Mouse (Mus musculus) CH12.LX (cell line): ENCODE data around the gene Dscam. TPM values are rescaled to one million over a fixed set of nuclear protein-coding genes. Genes with fewer than 3 reads are reported as not detected.

Source experiments
- DNase-seq: peaks from one replicate; pipeline ENCODE4 v3.0.0-alpha.2; 2013; ENCODE audit errors: extremely low read depth
- H3K27ac ChIP-seq: 2 replicates; pipeline ENCODE4 v1.5.1; 2012; ENCODE audit warnings: low read depth, mild to moderate bottlenecking, control low read depth, moderate library complexity; ENCODE audit not compliant: insufficient read depth
- H3K27me3 ChIP-seq: replicated peaks from 2 replicates; pipeline ENCODE3; 2012; ENCODE audit warnings: inconsistent platforms
- H3K36me3 ChIP-seq, 2 experiments: replicated peaks in 1 of 2; 2 replicates each; pipeline versions ENCODE3 to v1.6.1; 2012; ENCODE audit warnings: inconsistent platforms in 1 of 2, low read length in 1 of 2, mild to moderate bottlenecking in 1 of 2, mixed read lengths in 1 of 2, moderate library complexity in 1 of 2; ENCODE audit not compliant: control insufficient read depth in 1 of 2, insufficient read depth in 1 of 2
- H3K4me1 ChIP-seq, 2 experiments: 2 replicates each; pipeline ENCODE4 v1.6.1; 2012; ENCODE audit warnings: inconsistent platforms in 1 of 2, moderate library complexity in 1 of 2; ENCODE audit not compliant: insufficient read depth in 2 of 2, control insufficient read depth in 1 of 2
- H3K4me2 ChIP-seq: 2 replicates; pipeline ENCODE4 v1.6.1; 2012; ENCODE audit warnings: low read depth, mild to moderate bottlenecking, control low read depth; ENCODE audit not compliant: poor library complexity, insufficient read depth, severe bottlenecking
- H3K4me3 ChIP-seq, 3 experiments: fragments of 150-350 bp in 1 of 3; sonication (generic) in 1 of 3; replicated peaks in 1 of 3; 2 replicates each; pipeline versions ENCODE3 to v1.5.1; 2011 to 2012; ENCODE audit warnings: low read depth in 2 of 3, low read length in 2 of 3, mild to moderate bottlenecking in 2 of 3, moderate library complexity in 2 of 3, control low read depth in 1 of 3, improper control_type of control experiment in 1 of 3, inconsistent platforms in 1 of 3, mixed read lengths in 1 of 3; ENCODE audit not compliant: poor library complexity in 1 of 3
- H3K79me2 ChIP-seq: replicated peaks from 2 replicates; pipeline ENCODE4 v1.6.1; 2012; ENCODE audit warnings: mild to moderate bottlenecking, moderate library complexity; ENCODE audit not compliant: control insufficient read depth, poor library complexity, insufficient read depth, severe bottlenecking; ENCODE audit errors: extremely low read depth
- H3K9ac ChIP-seq: 2 replicates; pipeline ENCODE4 v1.6.1; 2012; ENCODE audit warnings: low read depth, mild to moderate bottlenecking, control low read depth, moderate library complexity; ENCODE audit not compliant: insufficient read depth
- H3K9me3 ChIP-seq: replicated peaks from 2 replicates; pipeline ENCODE3; 2012; ENCODE audit warnings: low read length, inconsistent platforms, mixed read lengths
- BHLHE40 ChIP-seq: IDR thresholded peaks from 2 replicates; pipeline ENCODE4 v1.6.1; 2011; ENCODE audit warnings: mild to moderate bottlenecking, low read depth, low read length, improper control_type of control experiment
- CTCF ChIP-seq, 2 experiments: IDR thresholded peaks in 1 of 2; conservative IDR thresholded peaks in 1 of 2; 2 replicates each; pipeline ENCODE4 v1.5.1; 2011 to 2012; ENCODE audit warnings: low read depth in 2 of 2, low read length in 2 of 2, improper control_type of control experiment in 1 of 2, inconsistent platforms in 1 of 2, mild to moderate bottlenecking in 1 of 2, moderate library complexity in 1 of 2
- E2F4 ChIP-seq: IDR thresholded peaks from 2 replicates; pipeline ENCODE4 v1.6.1; 2011; ENCODE audit warnings: low read depth, low read length, improper control_type of control experiment; ENCODE audit not compliant: insufficient replicate concordance
- EP300 ChIP-seq: IDR thresholded peaks from 2 replicates; pipeline ENCODE4 v1.6.1; 2011; ENCODE audit warnings: low read length, improper control_type of control experiment
- ETS1 ChIP-seq: conservative IDR thresholded peaks from 2 replicates; pipeline ENCODE4 v1.6.1; 2012; ENCODE audit warnings: low read depth, mild to moderate bottlenecking, inconsistent platforms, low read length, improper control_type of control experiment, moderate library complexity
- GABPA ChIP-seq: IDR thresholded peaks from 2 replicates; pipeline ENCODE4 v1.6.1; 2012; ENCODE audit warnings: low read depth, low read length, improper control_type of control experiment, inconsistent platforms; ENCODE audit not compliant: insufficient replicate concordance
- MAZ ChIP-seq: IDR thresholded peaks from 2 replicates; pipeline ENCODE4 v1.6.1; 2012; ENCODE audit warnings: low read depth, mild to moderate bottlenecking, inconsistent platforms, low read length, improper control_type of control experiment, moderate library complexity
- MXI1 ChIP-seq: IDR thresholded peaks from 2 replicates; pipeline ENCODE4 v1.6.1; 2011; ENCODE audit warnings: mild to moderate bottlenecking, low read depth, low read length, improper control_type of control experiment
- MYC ChIP-seq: IDR thresholded peaks from 2 replicates; pipeline ENCODE4 v1.6.1; 2011; ENCODE audit warnings: low read depth, mild to moderate bottlenecking, improper control_type of control experiment, low read length
- NELFE ChIP-seq: IDR thresholded peaks from 2 replicates; pipeline ENCODE4 v1.6.1; 2011; ENCODE audit warnings: low read depth, low read length, improper control_type of control experiment
- NRF1 ChIP-seq: IDR thresholded peaks from 2 replicates; pipeline ENCODE4 v1.6.1; 2014; ENCODE audit warnings: low read depth, mild to moderate bottlenecking, inconsistent platforms, low read length, improper control_type of control experiment, moderate library complexity
- PAX5 ChIP-seq: IDR thresholded peaks from 2 replicates; pipeline ENCODE4 v1.6.1; 2012; ENCODE audit warnings: low read length, inconsistent platforms, mixed read lengths
- RAD21 ChIP-seq: IDR thresholded peaks from 2 replicates; pipeline ENCODE4 v1.6.1; 2011; ENCODE audit warnings: low read depth, mild to moderate bottlenecking, low read length, improper control_type of control experiment, moderate library complexity
- RCOR1 ChIP-seq: conservative IDR thresholded peaks from 2 replicates; pipeline ENCODE4 v1.6.1; 2012; ENCODE audit warnings: low read depth, mild to moderate bottlenecking, inconsistent platforms, low read length, improper control_type of control experiment
- SMC3 ChIP-seq: IDR thresholded peaks from 2 replicates; pipeline ENCODE4 v1.6.1; 2011; ENCODE audit warnings: low read depth, low read length, improper control_type of control experiment
- TBP ChIP-seq: conservative IDR thresholded peaks from 2 replicates; pipeline ENCODE4 v1.6.1; 2011; ENCODE audit warnings: low read depth, low read length, improper control_type of control experiment
- ZKSCAN1 ChIP-seq: IDR thresholded peaks from 2 replicates; pipeline ENCODE4 v1.6.1; 2012; ENCODE audit warnings: low read depth, inconsistent platforms, low read length, improper control_type of control experiment, borderline replicate concordance
- ZNF384 ChIP-seq: IDR thresholded peaks from 2 replicates; pipeline ENCODE4 v1.6.1; 2012; ENCODE audit warnings: low read depth, low read length, improper control_type of control experiment, inconsistent platforms
- dilution Hi-C: fragments of 300-500 bp; cut with MboI; formaldehyde crosslinking; loops from 2 replicates; pipeline ENCODE4 v1.14.3; 2020; ENCODE audit warnings: low sequenced_read_pairs; ENCODE audit not compliant: extremely low pct_unique_long_range_greater_than_20kb, extremely low pct_ligation_motif_present
- in situ Hi-C: fragments of 300-500 bp; cut with MboI; formaldehyde crosslinking; loops from 3 replicates; pipeline ENCODE4 v1.14.3; 2019; ENCODE audit warnings: low sequenced_read_pairs, low pct_ligation_motif_present, low pct_unique_long_range_greater_than_20kb, mixed read lengths
- polyA plus RNA-seq: library from polyadenylated mRNA; unstranded; fragments of >175 nt; gene quantifications from 2 replicates; pipeline ENCODE4 v1.2.1, GENCODE M21; 2012; ENCODE audit warnings: low read depth; ENCODE audit not compliant: insufficient read length
- total RNA-seq, 2 experiments: library from RNA; depleted of rRNA; stranded (reverse); fragments of 300-350 nt in 1 of 2; fragments of >200 nt in 1 of 2; gene quantifications; 2 replicates each; pipeline ENCODE4 v1.2.3; 2012 to 2014

The Dscam gene
- total and polyA plus RNA-seq, 3 experiments, result under 0.01 to 0.39 (median 0.12) TPM

DNA sequence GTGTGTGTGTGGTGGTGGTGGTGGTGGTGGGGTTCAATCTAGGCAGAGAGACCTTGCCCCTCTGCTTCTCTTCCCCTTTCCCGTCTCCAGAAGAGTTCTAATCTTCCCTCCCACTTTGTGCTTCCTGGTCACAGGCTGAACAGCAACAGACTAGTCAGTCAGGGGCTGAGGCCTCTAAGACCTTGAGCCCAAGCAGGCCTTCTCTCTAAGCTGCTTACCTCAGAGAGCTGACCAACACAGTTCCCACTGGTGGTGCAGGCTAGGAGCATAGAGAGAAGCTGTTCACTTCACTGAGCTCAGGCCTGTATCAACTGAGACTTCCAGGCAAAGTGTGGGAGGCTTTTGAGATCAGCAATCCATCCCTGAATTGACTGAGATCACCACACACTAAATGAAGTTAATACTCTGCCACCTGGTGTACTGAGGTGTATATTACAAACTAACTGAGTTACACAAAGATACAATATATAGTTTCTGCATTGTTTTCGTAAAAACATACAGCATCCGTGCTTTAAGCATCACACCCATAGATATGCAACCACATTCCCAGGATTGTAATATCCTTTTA lies 153.3 kb downstream of the Dscam start:
- peak; percentile 34 for DNase-seq
- Histone ChIP-seq H3K36me3 (no peaks in the 10 kb centered on the region), H3K9me3 (no peaks in the 10 kb centered on the region), H3K27me3 (no peaks in the 10 kb centered on the region), H3K79me2 (no peaks in the 10 kb centered on the region), H3K4me3 (no peak overlapping the region), H3K4me2 (no peak overlapping the region), H3K27ac (no peak overlapping the region), H3K9ac (no peak overlapping the region), H3K4me1 (peaks cover 3 to 16% of the 10 kb centered on the region in 2 experiments; a peak in 3 of 4 replicates)
- peak; percentile 53 for TF ChIP-seq SMC3
- TF ChIP-seq CTCF (conservative IDR thresholded peaks at IDR 0.05 in 1 of 2, IDR thresholded peaks at IDR 0.05 in 1 of 2; ENCODE audit: low read depth in 2 of 2, low read length in 2 of 2), result peak in 1 of 2 experiments; percentile 54; a peak in 2 of 4 replicates
- TF ChIP-seq RAD21, result peak; percentile 44
- TF ChIP-seq NELFE, result no peak
- in situ Hi-C loops (no loop called here), dilution Hi-C loops (no loop called here)

DNA sequence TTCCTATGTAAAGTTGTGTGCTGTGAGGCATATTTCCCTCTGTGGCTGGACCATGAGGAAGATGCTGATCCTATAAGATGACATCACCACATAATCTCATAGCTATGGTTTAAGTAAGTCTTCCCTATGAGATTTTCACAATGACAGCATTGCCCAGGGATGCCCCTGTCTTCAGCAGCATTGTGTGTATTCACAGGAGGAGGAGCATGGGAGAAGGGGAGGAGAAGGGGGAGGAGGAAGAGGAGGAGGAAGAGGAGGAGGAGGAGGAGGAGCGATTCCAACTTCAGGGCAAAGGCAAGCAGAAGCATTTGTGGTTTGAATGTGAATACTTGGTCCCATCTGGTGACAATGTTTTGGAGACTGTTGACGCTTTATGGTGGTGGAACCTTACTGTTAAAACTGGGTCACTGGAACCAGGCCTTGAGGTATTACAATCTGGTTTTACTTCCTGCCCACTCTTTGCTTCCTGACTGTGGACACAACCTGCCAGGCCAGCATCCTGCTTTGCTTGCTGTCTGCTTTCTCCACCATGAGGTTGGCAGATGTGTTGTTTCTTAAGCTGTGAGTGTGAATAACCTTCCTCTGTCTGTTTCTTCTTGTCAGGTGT lies 154.2 kb downstream of the Dscam start:
- DNase-seq, result no peak
- no peak overlapping the region for H3K9ac ChIP-seq
- no peaks in the 10 kb centered on the region for H3K36me3 ChIP-seq
- in situ Hi-C loops, result no loop called here
- H3K27me3 ChIP-seq, result no peaks in the 10 kb centered on the region
- peaks cover 3 to 16% of the 10 kb centered on the region in 2 experiments; a peak in 3 of 4 replicates for H3K4me1 ChIP-seq
- H3K79me2 ChIP-seq, result no peaks in the 10 kb centered on the region
- dilution Hi-C loops, result no loop called here
- H3K27ac ChIP-seq, result no peak overlapping the region
- no peaks in the 10 kb centered on the region for H3K9me3 ChIP-seq
- TF ChIP-seq MXI1 (no peak), RCOR1 (no peak), ETS1 (no peak), ZNF384 (no peak), NRF1 (no peak), BHLHE40 (no peak), EP300 (no peak), E2F4 (no peak), MYC (no peak), GABPA (no peak), NELFE (no peak), ZKSCAN1 (no peak), PAX5 (no peak), TBP (no peak), MAZ (no peak)
- TF ChIP-seq, all 38 proteins: peak for 0
- no peak overlapping the region for H3K4me2 ChIP-seq
- peak overlapping the region in 1 of 3 experiments; percentile 12 for H3K4me3 ChIP-seq
